Mouse (Mus musculus) bone marrow macrophage, adult 2 months (primary cell): ENCODE measurements around the gene Ilf3.

ENCODE experiments used
- CTCF ChIP-seq: IDR thresholded peaks from 2 replicates; pipeline ENCODE4 v1.5.1; 2012; ENCODE audit warnings: low read depth, mild to moderate bottlenecking, low read length, moderate library complexity
- POLR2A ChIP-seq: IDR thresholded peaks from 2 replicates; pipeline ENCODE4 v1.6.1; 2012; ENCODE audit warnings: mild to moderate bottlenecking, low read depth, low read length, borderline replicate concordance

DNA sequence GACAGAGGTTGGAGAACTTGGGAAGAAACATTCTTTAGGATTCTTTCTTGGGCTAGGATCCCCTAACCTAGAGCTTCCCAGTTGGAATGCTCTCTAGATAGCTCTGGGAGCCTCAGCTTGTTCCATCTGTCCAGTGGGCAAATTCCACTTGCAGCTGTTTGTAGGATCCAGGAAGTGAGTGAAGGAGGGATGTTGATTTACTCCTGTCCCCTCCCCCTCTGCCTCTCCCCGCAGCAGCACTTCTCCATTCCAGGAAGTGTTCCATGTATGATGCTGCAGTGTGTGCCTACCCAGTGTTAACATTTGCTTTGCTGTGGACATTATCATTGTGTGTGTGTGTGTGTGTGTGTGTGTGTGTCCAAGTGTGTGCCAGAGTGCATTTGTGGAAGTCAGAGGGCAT is 58.3 kb downstream of the Ilf3 start:
- TF ChIP-seq CTCF (no peak), POLR2A (no peak)
